Mouse (Mus musculus) hindlimb bud, embryonic 11.5 days (tissue): ENCODE data around the gene Gm364.
A peak's percentile ranks its signal among the peaks of the same experiment; 100 is the strongest.

ENCODE experiments used
- DNase-seq: peaks from one replicate; pipeline ENCODE4 v3.0.0-alpha.2; 2012; ENCODE audit warnings: low read depth, low spot score; ENCODE audit errors: extremely low spot score

Gene Gm364

GRCm38 (mm10) chrX:57408769-57409168 is at the start of gene Gm364:
Gm364 (plus strand) TSS chrX:57409154.
- DNase-seq, result no peak

DNA sequence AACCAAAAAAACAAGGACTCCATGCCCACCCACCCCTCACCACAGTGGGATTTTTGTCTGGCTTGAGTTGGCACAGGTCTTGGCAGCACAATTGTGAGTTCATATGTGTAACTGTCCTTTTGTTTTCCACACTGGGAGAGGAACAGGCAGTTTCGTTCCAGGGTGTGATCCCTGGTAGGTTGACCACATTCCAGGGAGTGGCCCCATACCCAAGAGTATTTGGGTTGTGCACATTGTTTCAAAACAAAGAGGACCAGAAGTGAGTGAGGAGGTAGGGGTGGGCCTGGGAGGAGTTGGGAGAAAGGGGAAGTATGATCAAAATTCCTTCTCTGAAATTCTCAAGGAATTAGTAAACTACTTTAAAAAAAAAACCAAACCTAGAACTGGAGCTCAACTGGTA is 49.6 kb upstream of the Gm364 start:
- no peak for DNase-seq

DNA sequence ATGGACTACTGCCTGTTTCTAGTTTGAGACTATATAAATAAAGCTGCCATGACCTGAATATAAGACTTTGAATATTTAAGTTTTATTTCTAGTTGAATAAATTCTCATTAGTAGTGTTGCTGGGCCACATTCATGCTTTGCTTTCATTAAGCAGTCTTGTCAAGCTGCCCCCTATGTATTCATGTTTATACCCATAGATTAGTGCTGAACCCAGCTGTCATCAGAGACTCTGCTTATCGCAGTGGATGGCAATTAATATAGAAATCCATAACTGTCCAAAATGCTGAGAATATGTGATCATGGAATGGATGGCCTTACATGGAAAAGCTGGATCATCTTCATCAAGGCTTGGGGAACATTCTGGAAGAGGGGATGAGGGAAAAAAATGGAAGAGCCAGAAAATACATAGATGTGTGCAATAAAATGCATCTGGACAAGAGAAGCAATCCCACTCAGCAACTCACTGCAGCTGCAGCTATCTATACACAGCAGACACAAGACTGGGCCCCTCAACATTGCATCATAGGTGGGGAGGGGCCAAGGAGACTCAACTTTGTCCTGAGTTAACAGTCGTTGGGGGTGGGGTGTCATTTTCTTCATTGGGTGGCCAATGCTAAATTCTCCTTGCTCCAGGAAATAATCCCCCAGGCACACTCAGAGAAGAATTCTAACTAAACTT is 43.9 kb upstream of the Gm364 start:
- no peak for DNase-seq

DNA sequence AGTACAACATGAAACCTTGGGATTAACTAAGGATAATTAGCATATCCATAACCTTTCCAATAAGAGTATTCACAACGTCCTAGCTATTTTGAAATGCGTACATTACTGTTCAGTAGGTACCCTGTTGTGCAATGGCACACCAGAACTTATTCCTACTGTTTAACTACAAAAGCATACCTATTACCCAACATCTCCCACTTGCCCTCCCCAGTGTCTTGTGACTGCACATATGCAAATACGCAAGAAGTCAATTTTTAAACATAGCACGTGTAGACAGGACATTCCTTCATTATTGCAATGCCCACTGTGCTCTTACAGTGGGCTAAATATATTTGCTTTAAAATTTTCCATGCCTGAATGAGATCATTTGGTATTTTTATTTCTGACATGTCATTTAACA is 36.0 kb upstream of the Gm364 start:
- DNase-seq, result no peak

GRCm38 (mm10) chrX:57373543-57373942 is 35.4 kb upstream of the Gm364 start:
- no peak for DNase-seq

DNA sequence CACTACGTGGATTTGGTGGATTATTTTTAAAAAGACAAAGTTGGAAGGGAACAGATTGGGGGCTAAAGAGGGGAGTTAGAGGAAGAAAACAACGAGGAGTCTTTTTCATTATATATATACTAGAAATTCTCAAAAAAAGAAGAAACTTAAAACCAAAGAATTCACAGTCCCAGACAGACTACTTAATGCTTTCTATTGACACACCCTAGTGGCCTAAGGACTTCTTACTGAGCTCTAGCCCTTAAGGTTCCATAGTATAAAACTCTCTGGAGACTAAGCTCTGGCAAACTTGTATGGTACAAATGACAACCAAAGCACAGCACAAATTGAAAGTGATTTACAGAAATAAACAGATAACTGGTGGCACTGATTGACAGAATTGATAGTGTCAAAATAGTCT is 34.9 kb upstream of the Gm364 start:
- no peak for DNase-seq

DNA sequence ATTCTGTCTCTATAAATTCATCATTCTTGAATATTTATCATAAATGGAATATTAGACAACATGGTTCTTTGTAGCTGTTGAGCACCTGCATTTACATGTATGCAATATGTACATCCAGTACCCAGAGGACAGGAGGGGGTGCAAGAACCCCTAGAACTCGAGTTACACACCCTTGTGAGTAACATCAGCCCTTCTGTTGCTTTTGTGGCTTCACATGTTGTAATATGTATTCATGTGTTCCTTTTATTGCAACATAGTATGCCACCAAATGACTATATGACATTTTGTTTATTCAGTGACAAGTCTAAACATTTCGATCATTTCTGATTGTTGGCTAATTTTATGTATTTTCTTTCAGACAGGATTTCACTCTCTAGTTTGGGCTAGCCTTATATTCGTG is 31.9 kb upstream of the Gm364 start:
- DNase-seq, result no peak

GRCm38 (mm10) chrX:57378579-57378978 is 30.4 kb upstream of the Gm364 start:
- no peak for DNase-seq

DNA sequence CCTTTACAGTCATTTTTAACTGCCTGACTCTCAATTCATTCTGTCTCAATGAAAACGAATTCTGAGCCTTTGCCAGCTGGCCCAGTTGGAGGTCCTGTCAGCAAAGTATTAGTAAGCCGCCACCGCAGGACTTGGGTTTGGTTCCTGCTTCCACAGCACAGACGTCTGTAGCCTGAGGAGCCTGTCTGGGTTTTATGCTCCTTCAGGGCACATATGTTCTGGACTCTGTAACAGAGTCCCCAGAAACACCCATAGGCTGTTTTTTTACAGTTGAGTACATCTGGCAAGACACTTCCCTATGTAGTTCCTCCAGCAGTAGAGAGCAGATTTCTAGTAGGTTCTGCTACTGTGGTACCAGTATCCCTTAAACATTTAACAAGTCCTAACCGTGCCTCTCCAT is 28.0 kb upstream of the Gm364 start:
- DNase-seq, result no peak

GRCm38 (mm10) chrX:57392367-57393246 is 16.3 kb upstream of the Gm364 start, which contains the start of gene Rbmx:
Rbmx (minus strand) TSS chrX:57393036.
- peak; percentile 79 for DNase-seq

DNA sequence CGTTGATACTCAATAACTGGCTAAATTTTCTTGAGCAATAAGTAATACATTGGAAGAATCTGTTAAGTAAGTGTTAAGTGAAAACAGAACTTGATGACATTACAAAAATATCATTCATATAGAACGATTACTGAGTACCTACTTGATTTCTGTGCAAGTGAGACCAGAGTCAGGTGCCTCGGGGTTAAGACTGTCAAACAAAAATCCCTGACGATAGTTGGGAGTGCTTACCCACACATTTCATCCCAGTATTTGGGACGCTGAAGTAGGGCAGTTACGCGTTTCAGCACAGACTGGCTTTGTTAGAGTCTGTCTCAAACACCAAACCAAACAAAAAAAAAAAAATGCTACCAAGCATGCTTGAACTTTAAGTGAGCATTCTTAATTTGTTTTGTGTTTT is 15.5 kb upstream of the Gm364 start:
- DNase-seq, result no peak

DNA sequence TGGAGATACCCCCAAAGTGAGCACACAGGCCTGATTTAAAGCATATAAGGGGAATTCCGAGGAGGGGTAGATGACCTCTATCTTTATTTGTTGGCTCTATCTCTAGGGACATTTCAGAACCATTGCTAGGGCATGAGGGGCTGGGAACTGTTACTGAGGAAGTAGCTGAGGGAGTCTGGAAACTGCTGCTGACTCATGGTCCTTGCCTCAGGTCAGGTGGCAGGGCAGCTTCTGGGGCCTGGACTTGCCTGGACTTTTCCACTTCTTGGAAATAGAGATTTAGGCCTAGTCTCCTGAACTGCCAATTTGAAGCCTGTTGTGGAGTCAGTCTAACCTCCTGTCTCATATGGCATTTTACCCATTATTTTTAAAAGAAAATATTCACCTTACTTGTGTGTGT is 7.6 kb upstream of the Gm364 start:
- DNase-seq, result no peak

- no peak for DNase-seq
Observed at GRCm38 (mm10) chrX:57403651-57404050, 5.3 kb upstream of the Gm364 start.

DNA sequence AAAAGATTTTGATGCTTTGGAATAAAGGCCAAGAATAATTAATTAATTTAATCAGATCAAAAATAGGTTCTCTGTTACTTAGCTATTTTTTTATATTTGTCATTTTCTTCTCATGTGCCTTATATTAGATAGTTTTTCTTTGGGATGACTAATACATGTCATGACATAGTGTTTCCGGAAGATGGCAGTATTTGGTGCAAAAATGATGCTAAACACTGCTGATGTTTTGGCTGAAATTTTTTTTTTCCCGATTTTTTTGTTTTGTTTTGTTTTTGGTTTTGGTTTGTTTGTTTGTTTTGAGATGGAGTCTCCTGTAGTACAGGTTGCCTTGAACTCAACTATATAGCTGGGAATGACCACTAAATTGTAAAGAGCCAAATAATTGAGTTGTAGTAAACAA is 22.7 kb downstream of the Gm364 start:
- DNase-seq, result peak; percentile 3

GRCm38 (mm10) chrX:57433897-57434296 is 24.9 kb downstream of the Gm364 start:
- no peak for DNase-seq

DNA sequence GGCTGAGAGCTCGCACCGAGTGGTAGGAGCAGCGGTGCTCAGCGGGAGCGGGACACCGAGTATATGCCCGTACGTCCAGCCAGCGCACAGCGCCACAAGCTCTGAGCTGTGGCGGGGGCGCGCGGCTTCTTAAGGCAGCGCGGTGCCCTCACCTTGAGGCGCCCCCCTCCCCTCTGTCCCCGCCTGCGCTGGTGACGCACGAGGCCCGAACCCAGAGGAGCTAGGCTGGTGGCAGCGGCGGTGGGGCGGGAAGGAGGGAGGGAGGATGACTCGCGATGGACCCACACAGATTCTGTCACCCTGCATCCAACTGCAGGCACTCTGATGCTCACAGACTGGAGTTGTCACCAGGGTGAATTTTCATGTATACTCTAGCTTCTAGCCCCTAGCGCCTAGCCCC is 94.7 kb downstream of the Gm364 start, which contains the start of gene Gpr101:
Gpr101 (minus strand) TSS at position 124 of the 400 bp plus-strand sequence.
- no peak for DNase-seq

DNA sequence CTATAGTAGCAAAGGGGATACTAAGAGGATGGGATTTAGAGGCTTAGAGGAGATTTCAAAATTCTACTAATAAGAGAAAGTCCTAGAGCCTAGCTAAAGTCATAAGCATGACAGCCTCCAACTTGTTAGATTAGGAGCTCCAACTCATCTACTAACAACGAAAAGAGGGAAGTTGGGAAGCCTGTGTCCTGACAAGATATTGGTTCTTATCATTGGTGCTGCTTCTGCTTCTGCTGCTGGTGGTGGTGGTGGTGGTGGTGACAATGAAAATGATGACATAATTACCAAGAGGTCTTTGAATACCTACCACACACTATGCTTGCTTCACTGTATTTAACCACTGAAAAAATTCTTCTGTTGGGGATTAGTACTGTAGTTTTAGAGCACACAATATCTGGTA is 97.3 kb downstream of the Gm364 start:
- DNase-seq, result no peak

DNA sequence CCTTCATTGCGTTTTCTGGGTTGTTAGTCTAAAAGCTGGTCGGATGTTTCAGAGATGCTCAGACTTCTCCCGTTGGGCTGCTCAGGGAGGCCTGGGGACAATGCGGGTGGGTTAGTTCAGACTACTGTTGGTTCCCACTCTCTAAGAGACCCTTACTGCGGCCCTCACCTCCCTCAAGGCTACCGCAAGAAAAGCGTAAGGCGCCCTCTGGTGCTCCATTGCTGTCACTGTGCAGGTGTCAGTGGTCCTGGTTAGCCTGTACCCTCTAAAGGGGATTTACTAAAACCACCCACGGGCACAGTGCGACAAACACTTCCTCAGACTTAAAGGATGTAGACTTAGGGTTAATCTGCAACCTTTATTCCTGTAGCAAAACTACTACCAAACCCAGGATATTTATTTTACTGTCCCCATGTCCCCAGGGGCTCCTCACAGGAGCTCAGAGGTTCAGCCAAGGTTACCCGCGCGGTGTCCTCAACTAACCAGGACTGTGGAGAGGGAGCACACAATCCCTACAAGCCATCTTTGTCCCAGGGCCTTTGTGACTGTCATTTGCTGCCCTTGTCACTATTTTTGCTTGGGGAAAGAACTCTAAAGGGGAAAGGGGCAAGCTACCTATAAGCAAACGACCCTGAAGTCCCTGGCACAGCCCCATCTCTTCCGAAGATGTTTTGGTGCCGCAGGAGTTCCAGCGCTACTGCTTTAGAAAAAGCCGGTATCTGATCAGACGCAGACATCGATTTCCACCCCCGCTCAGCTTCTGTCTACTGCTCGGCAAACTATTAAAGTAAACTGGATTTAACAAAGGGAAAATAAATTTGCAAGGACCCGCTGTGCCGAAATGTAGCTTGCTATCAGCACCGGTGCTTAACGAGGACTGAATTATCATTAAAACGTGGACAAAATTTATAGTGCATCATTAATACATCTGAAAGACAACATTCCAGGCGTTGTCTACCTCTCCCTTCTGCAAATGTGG is 112.5 kb downstream of the Gm364 start:
- no peak for DNase-seq
